Mouse (Mus musculus): ENCODE measurements around the gene Zfp668. TPM values are rescaled to one million over a fixed set of nuclear protein-coding genes. Genes with fewer than 3 reads are reported as not detected.

Zfp668 gene
- total RNA-seq, 2 experiments from 2014 or later, result 5.8 to 7.7 TPM

GRCm38 (mm10) chr7:127895442-127895841 lies 18.8 kb upstream of the Zfp668 start, which contains the start of the genes Gm21974 and Vkorc1:
Gene Gm21974 (minus strand): TSS chr7:127895454.
Gene Vkorc1 (minus strand): TSS chr7:127895617.
- peak; percentile 93 for DNase-seq

GRCm38 (mm10) chr7:127894480-127894879 lies 17.9 kb upstream of the Zfp668 start:
- DNase-seq, result no peak

- DNase-seq, result no peak
Observed at GRCm38 (mm10) chr7:127890798-127891197, 14.2 kb upstream of the Zfp668 start, which contains the start of gene Prss53. Gene Prss53 (minus strand): TSS chr7:127890970.

- DNase-seq, result no peak
Observed at GRCm38 (mm10) chr7:127888821-127889220, 12.2 kb upstream of the Zfp668 start.

DNA sequence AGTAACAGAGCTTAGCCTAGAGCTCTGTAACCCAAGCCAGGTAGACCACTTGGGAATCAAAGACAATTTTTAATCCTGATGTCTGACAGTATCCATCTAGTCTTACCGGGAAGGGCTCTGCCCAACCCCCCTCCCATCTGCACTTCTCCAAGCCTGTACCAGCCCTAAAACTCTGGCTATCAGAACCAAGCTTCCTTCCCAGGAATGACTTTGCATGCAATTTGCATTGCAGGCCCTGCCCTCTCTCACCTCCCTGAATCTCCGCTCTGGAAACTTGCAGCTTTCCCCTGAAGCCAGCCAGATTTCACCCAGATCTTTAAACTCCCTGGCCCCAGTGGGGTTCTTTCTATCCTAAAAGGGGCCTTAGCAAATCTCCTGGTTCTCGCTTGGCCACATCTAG lies 11.2 kb upstream of the Zfp668 start:
- no peak for DNase-seq

GRCm38 (mm10) chr7:127887191-127887590 lies 10.6 kb upstream of the Zfp668 start:
- no peak for DNase-seq

DNA sequence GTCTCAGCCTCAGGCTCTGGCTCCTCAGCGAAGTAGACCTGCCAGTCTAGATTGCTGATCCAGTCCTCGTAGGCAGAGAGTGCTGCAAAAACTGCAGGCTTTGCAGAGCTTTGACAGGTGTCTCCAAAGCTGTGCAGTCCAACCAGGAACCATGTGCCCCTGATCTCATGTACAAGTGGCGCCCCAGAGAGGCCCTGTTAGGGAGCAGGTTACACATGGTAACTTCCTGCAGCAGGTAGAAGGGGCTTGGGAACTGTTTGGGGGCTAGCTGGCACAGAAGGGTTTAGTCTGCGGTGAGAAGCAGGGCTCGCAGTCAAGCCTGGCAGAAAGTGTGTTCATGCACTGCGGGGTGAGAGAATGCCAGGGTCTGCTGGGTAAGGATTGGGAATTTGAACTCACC lies 9.9 kb upstream of the Zfp668 start:
- DNase-seq, result no peak

GRCm38 (mm10) chr7:127885951-127886350 lies 9.3 kb upstream of the Zfp668 start:
- peak; percentile 74 for DNase-seq

GRCm38 (mm10) chr7:127880431-127880830 lies 3.8 kb upstream of the Zfp668 start:
- no peak for DNase-seq

GRCm38 (mm10) chr7:127879301-127879700 lies 2.7 kb upstream of the Zfp668 start:
- DNase-seq, result no peak

DNA sequence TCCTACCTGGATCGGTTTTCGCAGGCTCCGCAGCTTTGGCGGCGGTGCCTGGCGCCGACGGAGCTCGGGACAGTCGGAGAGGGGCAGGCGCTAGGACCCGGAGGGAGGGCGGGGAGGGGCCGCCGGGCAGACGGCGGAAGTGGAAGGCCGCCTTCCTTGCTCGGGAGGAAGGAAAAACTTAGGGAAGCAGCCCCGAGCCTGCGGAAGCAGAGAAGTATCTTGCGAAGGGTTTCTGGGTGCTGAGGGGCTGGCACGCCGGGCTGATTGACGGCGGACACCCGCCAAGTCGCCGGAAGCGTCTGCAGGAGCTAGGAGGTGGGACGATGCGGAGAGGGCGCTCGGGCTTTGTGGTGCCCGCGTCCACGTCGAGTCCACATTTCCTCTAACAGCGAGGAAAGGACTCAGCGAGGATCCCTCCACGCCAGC lies 574 bp downstream of the Zfp668 start, which contains the start of gene Zfp646:
Zfp646 (plus strand) TSS at position 181 of the 426 bp plus-strand sequence.
- peak; percentile 73 for DNase-seq

DNA sequence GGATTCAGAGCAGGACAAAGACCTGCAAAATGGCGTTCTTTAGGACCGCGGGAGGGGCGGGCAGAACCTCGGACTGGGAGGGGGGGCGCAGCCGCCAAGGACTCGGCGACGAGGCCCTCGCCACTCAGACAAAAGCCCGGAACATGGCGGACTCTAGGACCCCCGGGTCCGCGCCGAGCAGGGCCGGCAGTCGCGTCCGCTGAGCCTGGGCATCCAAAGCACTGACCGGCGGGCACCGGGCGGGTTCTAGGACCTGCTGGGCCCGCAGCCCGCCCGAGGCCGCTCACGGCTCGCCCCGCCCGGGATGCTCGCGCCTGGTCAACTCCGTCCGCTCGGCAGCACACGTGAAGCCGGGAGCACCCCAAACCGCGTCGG lies 1.0 kb downstream of the Zfp668 start:
- peak; percentile 91 for DNase-seq

DNA sequence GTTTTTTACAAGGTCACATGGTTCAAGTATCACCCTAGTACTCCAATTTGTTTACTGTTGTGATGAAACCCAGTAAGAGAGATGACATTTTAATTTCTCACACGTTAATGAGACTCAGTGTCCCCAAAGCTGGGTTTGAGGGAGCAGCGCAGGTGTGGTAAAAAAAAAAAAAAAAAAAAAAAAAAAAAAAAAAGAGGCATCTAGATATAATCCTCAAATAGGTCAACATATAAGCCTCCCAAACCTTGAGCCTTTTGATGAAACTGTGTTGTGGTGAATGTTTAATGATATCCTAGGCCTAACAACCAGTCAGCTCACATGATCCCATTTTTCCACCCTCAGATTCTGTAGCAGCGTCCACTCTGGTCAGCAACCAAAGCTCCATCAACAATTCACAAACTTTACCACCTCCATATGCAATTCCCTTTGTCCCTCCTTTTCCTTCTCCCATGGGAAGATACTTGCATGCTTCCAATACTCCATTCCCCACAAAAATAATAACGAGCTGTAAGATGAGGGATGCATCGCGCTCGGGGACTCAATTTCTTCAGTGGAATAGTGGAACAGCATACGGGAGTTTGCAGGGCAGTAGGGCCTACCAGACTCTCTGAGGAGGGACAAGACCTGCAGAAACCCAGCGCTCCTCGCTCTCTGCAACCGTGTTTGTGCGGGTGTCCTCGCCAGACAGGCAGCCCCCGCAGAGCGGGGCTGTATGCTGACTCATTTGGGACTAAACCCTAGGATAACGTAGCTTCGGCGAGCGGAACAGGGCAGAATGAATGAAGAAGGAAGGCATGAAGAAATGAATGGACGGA lies 1.6 kb downstream of the Zfp668 start:
- no peak for DNase-seq

DNA sequence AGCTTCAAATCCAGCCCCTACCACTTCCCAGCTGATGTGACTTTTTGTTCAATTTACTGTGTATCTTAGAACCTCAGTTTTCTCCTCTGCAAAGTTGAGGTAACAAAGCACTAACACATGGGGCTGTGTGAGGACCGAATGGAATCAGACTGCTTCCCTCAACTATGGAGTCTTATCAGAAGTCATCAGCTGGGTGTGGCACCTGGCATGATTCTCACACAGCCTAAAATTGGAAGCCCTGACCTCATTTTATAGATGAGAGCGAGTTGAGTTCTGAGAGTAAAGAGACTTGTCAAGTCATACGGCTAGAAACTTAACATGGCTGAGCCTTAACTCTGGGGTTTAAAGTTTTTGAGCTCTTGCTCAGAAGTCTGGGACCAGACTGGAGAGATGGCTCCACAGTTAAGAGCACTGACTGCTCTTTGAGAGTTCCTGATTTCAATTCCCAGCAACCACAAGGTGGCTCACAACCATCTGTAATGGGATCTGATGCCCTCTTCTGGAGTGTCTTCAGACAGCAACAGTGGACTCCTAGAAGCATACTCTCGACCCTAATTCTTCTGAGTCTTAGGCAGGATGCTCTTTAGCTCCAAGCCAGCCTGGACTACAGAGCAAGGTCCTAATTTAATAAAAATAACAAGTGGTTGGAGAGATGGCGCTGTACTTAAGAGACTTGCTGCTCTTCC lies 6.3 kb downstream of the Zfp668 start:
- no peak for DNase-seq

- DNase-seq, result peak; percentile 34
Observed at GRCm38 (mm10) chr7:127869149-127869810, 7.3 kb downstream of the Zfp668 start.

DNA sequence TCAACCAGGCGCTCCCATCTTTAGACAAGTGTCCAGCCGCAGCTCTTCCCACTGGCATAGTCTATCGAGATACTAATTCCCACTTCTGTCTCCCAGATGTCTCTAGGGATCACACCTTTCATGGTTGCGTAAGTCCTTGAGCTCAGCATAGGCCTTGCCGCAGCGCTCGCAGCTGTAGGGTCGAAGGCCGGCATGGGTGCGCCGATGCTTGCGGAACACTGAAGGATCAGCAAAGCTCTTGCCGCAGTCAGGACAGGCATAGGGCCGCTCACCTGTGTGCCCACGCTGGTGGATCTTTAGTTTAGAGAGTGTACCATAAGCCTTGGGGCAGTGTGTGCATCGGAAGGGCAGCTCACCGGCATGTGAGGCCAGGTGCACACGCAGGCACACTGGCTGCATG lies 9.0 kb downstream of the Zfp668 start:
- DNase-seq, result no peak

DNA sequence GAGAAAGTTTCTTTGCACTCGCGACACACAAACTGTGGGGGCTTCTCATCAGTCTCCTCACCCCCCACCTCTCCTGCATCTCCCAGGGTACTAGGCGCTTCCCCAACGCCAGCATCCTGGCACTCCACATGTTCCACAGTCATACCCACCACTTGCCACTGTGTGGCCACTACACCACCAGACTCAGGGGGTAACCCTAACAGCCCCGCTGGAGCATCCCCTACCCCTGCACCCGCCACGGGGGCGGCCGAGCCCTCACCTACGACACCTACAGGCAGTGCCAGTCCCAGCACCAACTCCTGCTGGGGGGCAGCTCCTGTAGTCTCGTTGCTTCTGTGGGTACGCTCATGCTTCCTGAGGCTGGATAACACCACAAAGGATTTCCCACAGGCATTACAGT lies 10.2 kb downstream of the Zfp668 start:
- DNase-seq, result no peak

DNA sequence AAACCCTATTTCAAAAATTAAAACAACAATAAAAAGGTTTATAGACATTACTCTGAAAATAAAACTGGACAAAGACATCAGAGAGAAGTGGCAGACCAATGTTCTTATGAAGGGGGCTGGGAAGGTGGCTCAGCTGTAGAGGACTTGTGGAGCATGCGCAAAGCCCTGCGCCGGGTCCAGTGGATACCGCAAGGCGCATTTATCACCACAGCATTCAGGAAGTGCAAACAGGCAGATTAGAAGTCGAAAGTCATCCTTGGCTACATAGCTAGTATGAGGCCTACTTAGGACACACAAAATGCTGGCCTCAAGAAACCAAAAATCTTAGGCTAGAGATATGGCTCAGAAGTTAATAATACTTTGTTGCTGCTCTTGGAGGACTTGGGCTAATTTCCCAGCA lies 18.4 kb downstream of the Zfp668 start:
- DNase-seq, result no peak

DNA sequence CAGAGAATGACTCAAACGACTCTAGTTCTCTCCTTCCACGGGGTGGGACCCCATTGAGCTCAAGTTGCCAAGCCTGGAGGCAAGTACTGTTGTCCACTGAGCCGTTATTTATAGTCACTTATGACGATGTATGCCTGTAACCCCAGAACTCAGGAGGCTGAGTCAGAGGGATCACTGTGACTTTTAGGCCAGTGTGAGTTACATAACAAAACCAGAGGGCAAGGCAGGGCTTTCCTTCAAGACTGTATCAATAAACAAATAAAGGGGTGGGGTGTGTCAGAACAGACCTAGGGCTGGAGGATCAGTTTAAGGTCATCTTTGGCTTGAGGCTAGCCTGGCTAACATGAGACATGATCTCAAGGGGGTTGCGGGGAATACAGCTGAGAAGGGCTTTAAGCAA lies 25.7 kb downstream of the Zfp668 start:
- DNase-seq, result no peak

DNA sequence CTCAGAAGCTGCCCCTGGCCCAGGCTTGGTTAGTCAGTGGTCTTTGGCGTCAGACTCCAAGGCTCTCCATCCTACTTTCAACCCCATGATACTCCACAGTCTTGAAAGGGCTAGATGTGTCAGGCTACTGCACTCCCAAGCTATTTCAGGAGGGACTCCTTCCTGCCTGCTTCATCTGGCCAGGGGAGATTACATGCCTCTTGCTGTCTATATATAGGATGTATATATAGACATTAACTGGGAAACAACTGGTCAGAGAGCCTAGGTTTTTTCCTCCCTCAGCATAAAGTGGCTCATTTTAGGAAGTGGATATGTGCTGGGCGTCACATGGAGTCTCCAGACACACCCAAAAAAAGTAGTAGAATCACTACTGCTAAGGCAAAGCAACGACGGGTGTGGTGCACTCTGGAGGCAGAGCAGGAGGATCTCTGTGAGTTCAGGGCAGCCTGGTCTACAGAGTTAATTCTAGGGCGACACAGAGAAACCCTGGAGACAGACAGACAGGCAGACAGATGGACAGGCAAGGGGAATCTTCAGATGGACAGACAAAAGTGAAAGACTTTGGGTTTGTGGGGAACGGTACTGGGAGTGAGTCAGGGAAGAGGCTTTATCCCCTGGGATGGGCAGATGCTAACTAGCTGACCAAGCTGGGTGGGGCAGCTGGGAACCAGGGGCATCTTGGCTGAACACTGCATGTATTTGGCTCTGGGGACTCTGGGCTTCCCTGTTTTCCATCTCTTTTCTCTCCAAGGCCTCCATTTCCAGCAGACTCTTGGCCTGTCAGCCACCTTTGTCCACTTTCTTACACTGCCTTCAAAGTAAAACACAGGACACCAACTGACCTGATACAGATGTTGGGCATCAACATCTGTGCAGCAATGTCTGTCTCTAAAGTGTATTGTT lies 26.4 kb downstream of the Zfp668 start:
- no peak for DNase-seq

DNA sequence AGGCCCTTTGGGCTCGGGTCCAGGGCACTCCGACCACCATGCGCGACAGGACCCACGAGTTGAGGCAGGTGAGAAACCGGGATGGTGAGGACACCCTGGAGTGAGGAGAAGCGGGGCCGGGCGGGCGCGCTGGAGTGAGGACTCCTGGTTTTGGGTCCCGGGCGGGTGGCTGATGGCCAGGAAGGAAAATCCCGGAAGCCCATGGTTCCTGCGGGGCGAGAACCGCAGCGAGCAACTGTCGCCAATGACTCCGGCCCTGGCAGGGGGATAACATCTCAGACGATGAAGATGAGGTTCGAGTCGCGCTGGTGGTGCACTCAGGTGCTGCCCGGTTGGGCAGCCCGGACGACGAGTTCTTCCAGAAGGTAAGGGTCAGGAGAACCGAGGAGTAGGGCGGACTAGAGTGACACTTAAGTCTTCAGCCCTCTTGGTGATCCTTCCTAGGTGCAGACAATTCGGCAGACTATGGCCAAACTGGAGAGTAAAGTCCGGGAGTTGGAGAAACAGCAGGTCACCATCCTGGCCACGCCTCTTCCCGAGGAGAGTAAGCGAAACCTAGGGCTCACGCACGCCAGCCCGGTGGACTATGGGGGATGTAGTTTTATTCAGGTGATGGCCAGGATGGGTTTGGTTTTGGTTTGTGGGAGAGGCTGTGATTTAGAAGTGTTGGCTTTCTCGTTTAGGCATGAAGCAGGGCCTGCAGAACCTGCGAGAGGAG lies 34.5 kb downstream of the Zfp668 start:
- peak; percentile 75 for DNase-seq

All from gastrocnemius, postnatal 10 days (tissue).